Mouse (Mus musculus) liver, adult (tissue): ENCODE measurements around the gene Clic1.

Source experiments
- GATA4 ChIP-seq: IDR thresholded peaks from 2 replicates; pipeline ENCODE4 v1.6.1; 2014; ENCODE audit warnings: mild to moderate bottlenecking, low read length; ENCODE audit not compliant: insufficient replicate concordance

The Clic1 gene

GRCm38 (mm10) chr17:35049561-35050016 is at the start of gene Clic1:
Gene Clic1 (plus strand): TSS chr17:35049966.
- peak; percentile 70; the same call in 1 of the 2 replicates for TF ChIP-seq GATA4

- TF ChIP-seq GATA4, result no peak; the same call in 1 of the 2 replicates
These were observed 48.9 kb upstream of the Clic1 start, which contains the start of gene Vars for GRCm38 (mm10) chr17:35000717-35001451. Gene Vars (plus strand): TSS chr17:35000987.

GRCm38 (mm10) chr17:35001452-35002152 is 48.2 kb upstream of the Clic1 start:
- no peak for TF ChIP-seq GATA4

GRCm38 (mm10) chr17:35002153-35002865 is 47.5 kb upstream of the Clic1 start:
- TF ChIP-seq GATA4, result no peak

- TF ChIP-seq GATA4, result no peak
These were observed 46.5 kb upstream of the Clic1 start for GRCm38 (mm10) chr17:35003022-35003838.

GRCm38 (mm10) chr17:35004075-35004717 is 45.6 kb upstream of the Clic1 start:
- TF ChIP-seq GATA4, result no peak

GRCm38 (mm10) chr17:35005158-35005557 is 44.6 kb upstream of the Clic1 start:
- no peak for TF ChIP-seq GATA4

GRCm38 (mm10) chr17:35007387-35007991 is 42.3 kb upstream of the Clic1 start:
- no peak for TF ChIP-seq GATA4

GRCm38 (mm10) chr17:35009586-35009985 is 40.2 kb upstream of the Clic1 start:
- no peak for TF ChIP-seq GATA4

- TF ChIP-seq GATA4, result no peak
These were observed 38.3 kb upstream of the Clic1 start for GRCm38 (mm10) chr17:35011440-35011839.

- TF ChIP-seq GATA4, result no peak
These were observed 37.3 kb upstream of the Clic1 start for GRCm38 (mm10) chr17:35012430-35012829.

GRCm38 (mm10) chr17:35013221-35013620 is 36.5 kb upstream of the Clic1 start:
- TF ChIP-seq GATA4, result no peak

GRCm38 (mm10) chr17:35015296-35015695 is 34.5 kb upstream of the Clic1 start:
- TF ChIP-seq GATA4, result no peak

- no peak for TF ChIP-seq GATA4
These were observed 33.4 kb upstream of the Clic1 start, which contains the start of gene Vwa7 for GRCm38 (mm10) chr17:35016376-35016775. Gene Vwa7 (plus strand): TSS chr17:35016579.
